Mouse (Mus musculus) heart, adult 2 months (tissue): ENCODE measurements around the gene Wfdc17. TPM values are rescaled to one million over a fixed set of nuclear protein-coding genes. Genes with fewer than 3 reads are reported as not detected.

Experiments used
- DNase-seq, 2 experiments: peaks; one replicate each; pipeline ENCODE4 v3.0.0; 2021
- H3K27ac ChIP-seq: fragments of 200-600 bp; 2 replicates; pipeline ENCODE4 v1.8.1; 2022
- H3K27me3 ChIP-seq: fragments of 200-500 bp; 2 replicates; pipeline ENCODE4 v1.6.1; 2012; ENCODE audit warnings: mild to moderate bottlenecking, low read length, inconsistent platforms, mixed read lengths; ENCODE audit not compliant: control insufficient read depth, insufficient read depth
- H3K36me3 ChIP-seq: fragments of 200-500 bp; 2 replicates; pipeline ENCODE4 v1.6.1; 2012; ENCODE audit warnings: low read length, inconsistent platforms; ENCODE audit not compliant: control insufficient read depth, insufficient read depth
- H3K4me1 ChIP-seq: fragments of 200-500 bp; 2 replicates; pipeline ENCODE4 v1.6.1; 2011; ENCODE audit warnings: low read length; ENCODE audit not compliant: control insufficient read depth, insufficient read depth
- H3K4me3 ChIP-seq: fragments of 200-600 bp; 2 replicates; pipeline ENCODE4 v1.8.1; 2022
- H3K79me2 ChIP-seq: fragments of 200-500 bp; replicated peaks from 2 replicates; pipeline ENCODE4 v1.6.1; 2012; ENCODE audit warnings: mild to moderate bottlenecking, inconsistent platforms, low read length, moderate library complexity, mixed read lengths; ENCODE audit not compliant: control insufficient read depth, insufficient read depth
- H3K9ac ChIP-seq: fragments of 200-500 bp; 2 replicates; pipeline ENCODE4 v1.6.1; 2012; ENCODE audit warnings: low read depth, mild to moderate bottlenecking, control low read depth, inconsistent platforms, low read length, mixed read lengths
- CTCF ChIP-seq: fragments of 200-600 bp; IDR thresholded peaks from 2 replicates; pipeline ENCODE4 v1.8.1; 2022; ENCODE audit warnings: antibody characterized with exemption, mild to moderate bottlenecking, moderate library complexity
- EP300 ChIP-seq: fragments of 200-500 bp; IDR thresholded peaks from 2 replicates; pipeline ENCODE4 v1.6.1; 2011; ENCODE audit warnings: low read depth, low read length, control low read depth; ENCODE audit not compliant: insufficient read depth
- POLR2A ChIP-seq: fragments of 200-500 bp; IDR thresholded peaks from 2 replicates; pipeline ENCODE4 v1.6.1; 2011; ENCODE audit warnings: mild to moderate bottlenecking, low read depth, low read length, control low read depth; ENCODE audit not compliant: insufficient read depth
- WGBS: fragments of 180-500 bp; shearing (Covaris S2); methylation state at CpG from one replicate; pipeline ENCODE4 v1.1.7; 2018; 5-methylcytosine and 5-hydroxymethylcytosine counted together
- intact Hi-C: fragments of 180-260 bp; cut with DNase I; formaldehyde crosslinking; loops from one replicate; pipeline ENCODE4 v1.15.1; 2025
- polyA plus RNA-seq: library from polyadenylated mRNA; depleted of rRNA; stranded (reverse); fragments of >200 nt; gene quantifications from 2 replicates; pipeline ENCODE4 v1.2.3, GENCODE M21; 2012
- total RNA-seq, 2 experiments: library from RNA; stranded (reverse); gene quantifications; 2 replicates each; pipeline ENCODE4 v1.2.3; 2021

Wfdc17 gene
- total and polyA plus RNA-seq, 3 experiments, result 4.3 to 9.0 (median 4.5) TPM

- no peak overlapping the region for H3K4me3 ChIP-seq
- H3K36me3 ChIP-seq, result no peaks in the 10 kb centered on the region
- H3K79me2 ChIP-seq, result no peaks in the 10 kb centered on the region
- DNase-seq, result no peak
- no peaks in the 10 kb centered on the region for H3K27me3 ChIP-seq
- no peak overlapping the region for H3K27ac ChIP-seq
- H3K9ac ChIP-seq, result no peak overlapping the region
- TF ChIP-seq POLR2A, result no peak
- no peak for TF ChIP-seq EP300
- no peak for TF ChIP-seq CTCF
- H3K4me1 ChIP-seq, result no peaks in the 10 kb centered on the region
- intact Hi-C loops, result loop anchor here (5.0 kb wide), 1 partner anchor 46 kb away; no protein-coding TSS in a partner anchor
Measured at GRCm38 (mm10) chr11:83671743-83672142, 32.0 kb upstream of the Wfdc17 start.

GRCm38 (mm10) chr11:83675665-83676064 is 28.1 kb upstream of the Wfdc17 start:
- H3K36me3 ChIP-seq, result no peaks in the 10 kb centered on the region
- H3K4me1 ChIP-seq, result no peaks in the 10 kb centered on the region
- intact Hi-C loops, result loop anchor here (1.0 kb wide), 1 partner anchor 21 kb away; no protein-coding TSS in a partner anchor
- WGBS, result 50% methylated on average over 1 of the region's 1 CpGs
- TF ChIP-seq POLR2A (no peak), EP300 (no peak), CTCF (no peak)
- H3K27ac ChIP-seq, result no peak overlapping the region
- no peak overlapping the region for H3K9ac ChIP-seq
- no peaks in the 10 kb centered on the region for H3K27me3 ChIP-seq
- no peak overlapping the region for H3K4me3 ChIP-seq
- no peak for DNase-seq
- no peaks in the 10 kb centered on the region for H3K79me2 ChIP-seq

- no peaks in the 10 kb centered on the region for H3K36me3 ChIP-seq
- H3K9ac ChIP-seq, result no peak overlapping the region
- H3K27me3 ChIP-seq, result no peaks in the 10 kb centered on the region
- TF ChIP-seq POLR2A (no peak), EP300 (no peak), CTCF (no peak)
- H3K4me3 ChIP-seq, result no peak overlapping the region
- DNase-seq, result no peak
- H3K79me2 ChIP-seq, result no peaks in the 10 kb centered on the region
- intact Hi-C loops, result no loop called here
- 65% methylated on average over 1 of the region's 1 CpGs for WGBS
- no peaks in the 10 kb centered on the region for H3K4me1 ChIP-seq
- H3K27ac ChIP-seq, result no peak overlapping the region
Measured at GRCm38 (mm10) chr11:83689918-83690317, 13.9 kb upstream of the Wfdc17 start.

GRCm38 (mm10) chr11:83692008-83692407 is 11.8 kb upstream of the Wfdc17 start:
- no peak for DNase-seq
- H3K27me3 ChIP-seq, result no peaks in the 10 kb centered on the region
- intact Hi-C loops, result no loop called here
- H3K9ac ChIP-seq, result no peak overlapping the region
- no peaks in the 10 kb centered on the region for H3K4me1 ChIP-seq
- TF ChIP-seq EP300 (no peak), CTCF (no peak), POLR2A (no peak)
- H3K27ac ChIP-seq, result no peak overlapping the region
- H3K36me3 ChIP-seq, result no peaks in the 10 kb centered on the region
- no peak overlapping the region for H3K4me3 ChIP-seq
- no peaks in the 10 kb centered on the region for H3K79me2 ChIP-seq
- WGBS, result 41% methylated on average over 1 of the region's 1 CpGs

GRCm38 (mm10) chr11:83708715-83709114 is 4.9 kb downstream of the Wfdc17 start, which contains the start of gene Wfdc18:
Gene Wfdc18 (plus strand): TSS chr11:83709015.
- Histone ChIP-seq H3K4me1 (no peaks in the 10 kb centered on the region), H3K79me2 (no peaks in the 10 kb centered on the region), H3K9ac (no peak within 1 kb of the TSS), H3K36me3 (no peaks in the 10 kb centered on the region), H3K4me3 (no peak within 1 kb of the TSS), H3K27ac (no peak within 1 kb of the TSS), H3K27me3 (no peaks in the 10 kb centered on the region)
- no peak for DNase-seq
- intact Hi-C loops, result loop anchor here (1.0 kb wide), 1 partner anchor 21 kb away; no protein-coding TSS in a partner anchor
- TF ChIP-seq POLR2A (no peak), EP300 (no peak), CTCF (no peak)
- 52% methylated on average over 4 of the region's 4 CpGs for WGBS

- intact Hi-C loops, result no loop called here
- 76% methylated on average over 5 of the region's 5 CpGs for WGBS
- no peaks in the 10 kb centered on the region for H3K27me3 ChIP-seq
- TF ChIP-seq POLR2A (no peak), CTCF (no peak), EP300 (no peak)
- no peaks in the 10 kb centered on the region for H3K4me1 ChIP-seq
- no peak overlapping the region for H3K4me3 ChIP-seq
- no peaks in the 10 kb centered on the region for H3K79me2 ChIP-seq
- no peak overlapping the region for H3K9ac ChIP-seq
- no peak overlapping the region for H3K27ac ChIP-seq
- H3K36me3 ChIP-seq, result no peaks in the 10 kb centered on the region
- no peak for DNase-seq
Measured at GRCm38 (mm10) chr11:83709683-83710082, 5.9 kb downstream of the Wfdc17 start.
